Mouse (Mus musculus) layer of hippocampus, postnatal 14 days (tissue): Measurements from ENCODE around the gene Mks1. TPM values are rescaled to one million over a fixed set of nuclear protein-coding genes. Genes with fewer than 3 reads are reported as not detected.

Experiments
- DNase-seq, 2 experiments: peaks; one replicate each; pipeline ENCODE4 v3.0.0; 2021 to 2022; ENCODE audit warnings: low spot score in 2 of 2, mixed read lengths in 1 of 2
- total RNA-seq, 2 experiments: library from RNA; stranded (reverse); gene quantifications; 2 replicates each; pipeline ENCODE4 v1.2.3; 2021

Mks1 gene
- total RNA-seq, 2 experiments from 2014 or later, result 6.8 to 6.9 TPM

DNA sequence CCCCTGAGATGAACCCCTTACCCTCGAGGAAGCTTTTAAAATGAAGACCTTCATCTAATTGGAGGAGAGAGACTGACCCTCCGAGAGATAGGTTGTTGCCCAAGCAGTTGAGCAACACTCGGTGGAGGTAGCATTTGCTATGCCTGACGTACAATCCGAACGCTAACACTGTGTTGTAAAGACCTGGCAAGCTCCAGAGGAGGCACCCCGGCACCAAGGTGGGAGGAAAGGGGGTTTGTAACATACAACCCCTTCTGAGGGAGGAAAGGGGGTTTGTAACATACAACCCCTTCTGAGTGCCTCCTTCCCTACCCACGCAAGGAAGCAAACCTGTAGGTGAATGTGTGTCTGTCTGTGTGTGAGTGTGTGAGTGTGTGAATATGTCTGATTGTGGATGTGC lies 18.8 kb downstream of the Mks1 start:
- DNase-seq, result no peak

DNA sequence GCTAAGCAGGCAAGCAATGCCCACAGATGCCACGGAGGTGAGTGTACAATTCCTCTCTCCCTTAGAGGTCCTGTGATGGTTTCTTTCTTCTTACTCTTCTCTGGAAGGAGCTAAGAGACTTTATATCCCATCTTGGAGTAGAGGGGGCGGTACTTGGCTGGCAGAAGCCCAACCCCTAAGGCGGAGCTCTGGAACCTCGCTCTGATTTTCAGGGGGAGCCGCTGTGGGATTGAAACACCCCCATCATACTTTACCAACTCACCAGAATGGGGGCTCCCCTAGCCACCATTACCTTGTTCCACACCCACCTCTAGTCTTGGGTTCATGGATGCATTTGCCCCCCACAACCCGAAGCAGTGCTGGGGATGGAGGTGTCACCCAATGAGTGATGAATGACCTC lies 22.4 kb downstream of the Mks1 start, which contains the start of gene Epx:
TSS of gene Epx (minus strand) at position 101 of the 400 bp plus-strand sequence.
- DNase-seq, result no peak

DNA sequence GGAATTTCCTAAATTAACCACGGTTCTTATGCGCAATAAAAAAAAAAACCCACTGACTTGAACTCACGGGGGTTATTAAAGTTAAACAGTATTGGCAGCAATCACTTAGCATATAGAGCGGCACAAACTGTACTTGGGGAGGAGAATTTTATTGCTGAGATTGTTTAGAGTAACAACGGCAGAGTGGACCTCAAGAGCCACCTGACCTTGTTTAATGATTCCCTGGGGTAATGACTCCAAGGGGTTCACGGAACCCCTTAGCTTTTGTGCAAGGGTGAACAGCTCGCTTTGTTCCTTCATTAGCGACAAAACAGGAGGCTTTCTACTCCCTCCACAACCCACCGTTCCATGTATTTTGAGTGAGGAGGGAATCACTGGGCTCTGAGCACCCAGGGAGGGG lies 26.8 kb downstream of the Mks1 start:
- DNase-seq, result no peak

DNA sequence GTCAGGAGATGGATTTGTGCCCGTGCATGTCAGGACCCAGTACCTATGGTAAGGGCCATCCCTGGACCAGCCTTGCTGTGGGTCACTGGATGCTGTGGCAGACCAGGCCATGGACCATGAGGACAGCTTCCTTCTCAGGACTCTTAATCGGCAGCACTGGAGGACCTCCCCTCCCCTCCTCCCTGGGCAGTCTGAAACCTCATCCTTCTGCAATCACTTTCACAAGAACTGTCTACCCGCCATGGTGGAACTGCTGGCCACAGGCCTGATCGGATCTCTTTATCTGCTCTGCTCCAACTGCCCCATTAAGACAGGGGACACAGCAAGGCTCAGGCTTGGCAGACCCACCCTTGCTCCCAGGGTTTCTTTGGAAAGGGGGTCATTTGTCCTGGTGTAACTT lies 28.7 kb downstream of the Mks1 start:
- no peak for DNase-seq

DNA sequence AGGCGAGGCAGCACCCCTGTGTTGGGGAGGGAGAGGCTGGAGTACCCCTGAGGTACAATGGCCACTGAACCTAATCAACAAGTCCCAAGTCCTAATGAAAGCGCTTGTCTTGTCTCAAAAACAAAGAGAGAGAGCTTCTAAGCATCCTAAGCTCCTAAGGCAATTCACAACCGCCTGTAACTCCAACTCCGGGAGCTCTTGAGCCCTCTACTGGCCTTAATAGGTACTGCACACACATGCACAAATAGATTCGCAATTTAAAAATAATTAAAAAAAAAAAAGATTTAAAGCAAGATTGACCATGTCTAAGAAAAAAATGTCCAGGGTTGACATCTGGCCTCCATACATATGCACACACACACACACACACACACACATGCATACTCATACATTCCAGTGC lies 30.5 kb downstream of the Mks1 start:
- no peak for DNase-seq

DNA sequence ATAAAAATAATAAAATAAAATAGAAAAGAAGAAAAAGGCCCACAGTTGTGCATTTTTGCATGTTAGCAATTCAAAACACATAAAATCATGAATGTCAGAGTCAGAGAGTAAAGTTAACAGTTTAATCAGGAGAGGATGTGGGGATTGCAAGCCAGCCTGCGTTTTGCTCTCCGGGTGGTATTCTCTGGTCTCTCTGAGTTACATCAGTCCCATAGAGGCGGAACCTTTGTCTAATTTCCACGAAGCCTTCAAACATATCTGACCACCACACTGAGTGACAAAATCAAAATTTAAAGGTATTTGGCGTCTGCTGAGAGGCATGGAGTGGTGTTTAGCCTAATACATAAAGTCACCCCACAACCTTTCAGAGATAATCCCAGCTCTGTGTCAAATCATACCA lies 31.8 kb downstream of the Mks1 start:
- DNase-seq, result no peak

DNA sequence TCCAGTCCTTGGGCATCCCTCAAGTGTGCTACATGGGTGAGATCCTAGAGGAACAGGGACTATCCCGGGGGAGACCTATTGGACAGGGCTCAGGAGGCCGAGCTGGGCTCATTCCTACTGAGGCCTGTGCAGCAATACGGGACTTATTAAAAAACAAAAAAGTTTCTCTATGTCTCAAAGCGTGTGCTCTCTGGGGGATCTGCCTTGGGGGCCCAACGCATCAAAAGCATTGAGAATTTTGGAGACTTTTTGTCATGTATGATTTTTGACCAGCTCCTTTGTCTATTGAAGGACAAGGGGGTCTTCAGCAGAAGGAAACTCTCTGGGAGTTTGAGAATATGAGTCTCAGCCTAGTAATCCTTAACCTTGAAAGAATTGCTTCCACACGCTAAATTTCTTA lies 39.2 kb downstream of the Mks1 start, which contains the start of gene Olfr462:
TSS of gene Olfr462 (minus strand) at position 101 of the 400 bp plus-strand sequence.
- no peak for DNase-seq

DNA sequence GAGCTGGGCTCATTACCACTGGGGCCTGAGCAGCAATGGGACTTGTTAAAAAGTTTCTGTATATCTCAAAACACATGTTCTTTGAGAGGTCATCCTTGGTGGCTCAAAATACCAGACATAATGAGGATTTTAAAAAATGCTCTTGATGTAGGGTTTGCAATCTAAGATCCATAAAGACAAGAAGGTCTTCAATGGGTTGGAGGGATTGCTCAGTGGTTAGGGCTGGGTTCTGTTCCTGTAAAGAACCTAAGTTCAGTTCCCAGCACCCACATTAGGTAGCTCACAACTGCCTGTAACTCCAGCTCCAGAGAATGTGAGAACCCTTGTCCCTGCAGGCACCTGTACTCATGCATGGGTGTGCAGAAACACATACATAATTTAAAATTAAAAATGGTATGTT lies 44.3 kb downstream of the Mks1 start, which contains the start of gene Olfr463:
TSS of gene Olfr463 (minus strand) at position 101 of the 400 bp plus-strand sequence.
- DNase-seq, result no peak

DNA sequence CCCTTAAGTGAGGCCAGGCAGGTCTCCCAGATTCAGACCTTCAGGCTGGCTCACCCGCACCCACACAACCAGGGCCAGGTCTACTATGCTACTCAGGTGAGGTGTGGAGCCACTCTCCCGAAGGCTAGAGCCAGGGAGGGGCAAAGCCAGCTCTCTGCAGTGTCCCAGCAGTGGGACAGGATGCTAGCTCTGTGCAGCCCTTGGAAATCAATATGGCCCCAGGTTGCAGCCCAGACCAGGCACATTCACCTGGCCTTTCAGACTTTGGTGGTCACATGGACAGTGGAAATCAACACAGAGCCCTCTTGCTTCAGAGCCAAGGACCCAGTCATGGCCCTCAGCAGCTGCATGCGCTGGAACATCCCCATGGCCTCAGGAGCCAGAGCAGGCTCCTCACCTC lies 51.3 kb downstream of the Mks1 start:
- DNase-seq, result no peak

Other genes with a start within 250 kb of the Mks1 start
- under 1 TPM; 0.43 to 0.60 TPM for gene Hsf5, start 236.1 kb upstream of the Mks1 start, total RNA-seq
- gene Rnf43, start 190.5 kb upstream of the Mks1 start, total RNA-seq, result 1 to 10 TPM; 2.5 to 4.1 TPM
- gene Supt4a, start 115.7 kb upstream of the Mks1 start, total RNA-seq, result 10 to 100 TPM; 60.6 to 63.4 TPM
- 100 to 1,000 TPM; 144 to 163 TPM for gene Tspoap1, start 92.7 kb upstream of the Mks1 start, total RNA-seq
- gene Mpo, start 59.6 kb upstream of the Mks1 start, total RNA-seq, result under 1 TPM; 0.14 to 0.52 TPM
- under 1 TPM; 0.35 to 0.62 TPM for gene Lpo, start 24.9 kb upstream of the Mks1 start, total RNA-seq
- under 1 TPM; 0.41 to 0.51 TPM for gene Epx, start 22.3 kb downstream of the Mks1 start, total RNA-seq
- gene Olfr462, start 39.1 kb downstream of the Mks1 start, total RNA-seq, result not detected
- not detected for gene Olfr463, start 44.2 kb downstream of the Mks1 start, total RNA-seq
- gene Olfr464, start 67.8 kb downstream of the Mks1 start, total RNA-seq, result not detected
- 100 to 1,000 TPM; 406 to 432 TPM for gene Dynll2, start 134.3 kb downstream of the Mks1 start, total RNA-seq
- 100 to 1,000 TPM; 202 to 214 TPM for gene Srsf1, start 194.2 kb downstream of the Mks1 start, total RNA-seq
- gene Vezf1, start 215.1 kb downstream of the Mks1 start, total RNA-seq, result 10 to 100 TPM; 24.8 to 27.7 TPM
- gene Cuedc1, start 244.8 kb downstream of the Mks1 start, total RNA-seq, result 10 to 100 TPM; 32.0 to 32.1 TPM